Mouse (Mus musculus): ENCODE measurements around the gene Ttc39a.
"Not testable (repeated sequence)": the region's sequence is repeated elsewhere in the genome, so short reads cannot be mapped to it uniquely, and the experiment has no call there.

Ttc39a gene

DNA sequence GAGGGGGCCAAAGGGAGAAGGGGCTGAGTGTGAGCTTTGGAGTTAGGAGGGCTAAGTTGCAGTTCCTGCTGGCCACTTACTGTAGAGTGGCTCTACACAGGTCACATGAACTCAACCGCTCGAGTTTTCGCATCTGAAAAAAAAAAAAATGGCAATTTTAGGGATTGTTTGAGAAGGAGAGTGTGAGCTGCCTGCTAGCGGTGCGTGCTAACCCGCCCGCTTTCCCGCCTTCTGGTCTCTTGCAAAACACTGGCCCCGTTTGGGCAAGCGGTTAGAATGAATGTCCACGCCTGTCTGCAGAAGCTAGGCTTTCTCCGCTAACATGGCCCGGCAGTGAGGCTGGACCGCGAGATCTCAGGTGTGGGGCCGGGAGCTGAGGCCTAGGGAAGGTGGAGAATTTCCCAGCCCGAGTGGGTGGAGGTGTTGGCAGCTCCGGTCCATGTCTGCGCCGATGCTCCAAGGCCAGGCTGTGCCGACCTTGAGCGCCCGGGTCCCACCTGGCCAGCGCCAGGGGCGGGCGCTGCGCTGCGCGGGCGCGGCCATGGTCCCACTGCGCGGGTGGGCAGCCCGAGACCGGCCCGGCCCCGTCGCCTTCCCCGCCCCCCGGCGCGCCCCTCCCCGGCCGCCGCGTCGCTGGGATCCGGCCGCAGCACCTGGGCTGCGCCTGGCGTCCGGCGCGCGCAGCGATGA is at the start of gene Ttc39a:
Ttc39a (plus strand) TSS at position 138 of the 690 bp plus-strand sequence.
- DNase-seq (ENCODE audit: low spot score in 2 of 2): no peak

DNA sequence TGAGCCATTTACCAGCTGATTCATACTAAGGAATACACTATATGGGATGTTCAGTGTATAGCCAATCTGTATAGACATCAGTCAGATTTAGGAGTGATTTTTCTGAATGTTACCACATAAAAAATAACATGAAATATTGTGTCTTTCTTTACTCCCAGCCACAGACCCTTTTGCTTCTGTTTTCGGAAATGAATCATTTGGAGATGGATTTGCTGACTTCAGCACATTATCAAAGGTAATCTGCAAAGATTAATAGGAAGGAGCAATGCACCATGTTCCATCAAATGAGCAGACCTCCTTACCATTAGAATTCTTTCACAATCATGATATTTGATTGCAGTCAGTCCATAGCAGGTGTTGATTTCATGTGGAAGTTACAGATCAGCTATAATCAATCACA is 28.3 kb upstream of the Ttc39a start:
- DNase-seq (ENCODE audit: low spot score in 2 of 2): no peak

DNA sequence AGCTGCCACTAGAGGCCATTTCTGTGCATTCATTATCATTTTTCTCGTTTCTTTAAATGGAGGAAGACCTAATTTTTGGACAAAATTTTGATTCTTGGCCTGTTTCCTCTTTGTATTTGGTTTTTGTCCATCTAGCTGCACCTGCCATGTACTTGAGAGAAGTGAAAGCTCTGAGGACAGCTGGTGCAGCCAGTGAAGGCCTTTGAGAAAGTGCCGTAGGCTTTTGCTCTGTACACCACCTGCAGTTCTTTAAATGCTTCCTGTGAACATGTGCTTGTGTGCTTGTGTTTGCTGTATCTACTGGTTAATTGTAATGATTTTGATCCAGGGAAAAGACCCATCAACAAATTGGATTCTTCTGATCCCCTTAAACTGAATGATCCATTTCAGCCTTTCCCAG is 24.0 kb upstream of the Ttc39a start:
- no peak for DNase-seq (ENCODE audit: low spot score in 2 of 2)

DNA sequence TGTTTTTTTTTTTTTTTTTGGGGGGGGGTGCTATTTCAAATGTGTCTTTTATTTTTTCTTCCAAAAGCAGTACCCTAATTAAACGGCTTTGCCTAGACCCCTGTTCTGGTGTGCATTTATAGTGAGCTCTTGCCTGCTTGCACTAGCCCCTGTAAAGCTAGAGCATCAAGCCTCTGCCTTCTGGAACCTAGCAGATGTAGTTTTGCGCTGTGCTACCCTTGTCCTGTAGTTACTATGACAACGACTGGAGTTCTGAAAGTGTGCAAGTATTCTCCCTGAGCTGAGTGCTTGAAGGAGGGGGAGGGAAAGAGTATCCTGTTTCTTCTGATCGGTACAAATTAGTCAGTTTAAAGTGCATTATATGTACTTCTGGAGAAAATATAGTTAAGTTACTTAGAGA is 20.8 kb upstream of the Ttc39a start:
- no peak for DNase-seq (ENCODE audit: low spot score in 2 of 2)

DNA sequence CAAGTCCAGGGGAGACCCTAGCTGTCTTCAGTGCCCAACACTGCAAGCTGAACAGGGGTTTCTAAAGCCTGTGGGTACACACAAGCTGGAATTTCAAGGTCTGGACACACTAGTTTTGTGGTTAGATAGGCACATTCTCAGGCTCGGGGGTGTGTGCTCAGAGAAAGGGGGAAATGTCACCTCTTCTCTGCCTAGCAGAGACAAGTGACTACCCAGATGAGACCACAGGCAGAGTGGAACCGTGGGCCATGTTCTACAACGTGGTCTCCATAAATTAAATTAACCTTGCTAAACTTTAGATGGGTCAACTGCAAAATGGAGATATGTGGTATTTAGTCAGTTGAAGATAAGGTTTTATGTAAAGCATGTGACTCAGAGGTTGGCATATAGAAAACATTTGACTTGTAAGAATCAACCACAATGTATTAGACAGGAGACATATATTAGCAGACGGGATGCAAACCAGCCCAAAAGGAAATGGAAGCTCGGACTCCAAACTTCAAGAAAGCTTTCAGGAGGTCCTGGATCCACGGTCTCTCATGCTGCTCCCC is 13.1 kb upstream of the Ttc39a start:
- no peak for DNase-seq (ENCODE audit: low spot score in 2 of 2)

DNA sequence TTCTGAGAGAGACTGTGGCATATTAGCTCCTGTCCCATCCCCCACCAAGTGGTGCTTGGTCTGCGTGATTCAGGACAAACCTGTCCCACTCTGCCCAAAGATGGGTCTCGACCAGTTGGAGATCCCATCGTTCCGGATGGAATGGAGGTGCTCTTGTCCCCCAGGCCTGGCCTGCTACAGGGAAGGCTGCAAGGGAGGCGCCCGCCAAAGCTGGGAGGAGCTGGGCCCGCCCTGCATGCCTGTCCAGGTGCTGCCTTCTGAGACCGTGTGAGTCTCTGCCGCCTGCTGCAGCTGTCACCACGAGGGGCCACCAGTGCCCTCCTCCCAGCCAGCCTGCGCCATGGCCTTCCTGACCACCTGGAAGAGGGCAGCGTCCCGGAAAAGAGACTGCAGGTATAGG is 12.5 kb upstream of the Ttc39a start:
- DNase-seq (ENCODE audit: low spot score in 2 of 2): no peak

DNA sequence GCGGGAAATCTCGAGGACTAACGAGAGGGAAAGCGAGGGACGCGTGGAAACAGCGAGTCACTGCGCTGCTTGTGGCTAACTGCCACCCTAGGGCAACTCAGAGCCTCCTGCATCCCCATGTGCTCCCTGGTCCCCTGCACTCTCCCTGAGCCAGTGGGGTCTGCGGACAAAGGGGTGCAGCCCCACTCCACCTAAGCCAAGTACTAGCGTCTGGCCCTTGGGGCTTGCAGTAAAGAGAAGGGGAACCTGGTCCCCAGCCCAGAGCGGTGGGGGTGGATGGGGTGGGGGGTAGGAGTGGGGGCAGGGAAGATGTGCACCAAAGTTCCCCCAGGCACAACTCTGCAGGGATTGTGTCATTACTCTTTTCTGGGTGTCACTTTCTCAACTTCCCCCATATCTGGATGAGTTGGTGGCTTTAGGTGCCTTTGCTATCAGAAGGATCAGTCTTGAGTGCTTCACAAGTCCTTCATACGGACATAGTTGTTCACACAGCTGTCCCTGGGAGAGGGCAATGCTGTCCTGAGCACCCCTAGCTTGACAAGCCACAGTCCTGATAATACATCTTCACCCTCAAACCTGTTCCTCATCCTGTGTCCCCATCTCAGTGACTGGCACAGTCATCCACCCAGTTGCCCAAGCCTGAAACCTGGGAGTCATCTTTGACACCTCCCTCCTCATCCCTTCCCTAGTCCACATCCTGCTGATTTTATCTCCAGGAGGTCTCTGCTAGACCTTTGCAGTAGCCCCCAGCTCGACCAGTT is 11.9 kb upstream of the Ttc39a start:
- DNase-seq (ENCODE audit: low spot score in 2 of 2): no peak

DNA sequence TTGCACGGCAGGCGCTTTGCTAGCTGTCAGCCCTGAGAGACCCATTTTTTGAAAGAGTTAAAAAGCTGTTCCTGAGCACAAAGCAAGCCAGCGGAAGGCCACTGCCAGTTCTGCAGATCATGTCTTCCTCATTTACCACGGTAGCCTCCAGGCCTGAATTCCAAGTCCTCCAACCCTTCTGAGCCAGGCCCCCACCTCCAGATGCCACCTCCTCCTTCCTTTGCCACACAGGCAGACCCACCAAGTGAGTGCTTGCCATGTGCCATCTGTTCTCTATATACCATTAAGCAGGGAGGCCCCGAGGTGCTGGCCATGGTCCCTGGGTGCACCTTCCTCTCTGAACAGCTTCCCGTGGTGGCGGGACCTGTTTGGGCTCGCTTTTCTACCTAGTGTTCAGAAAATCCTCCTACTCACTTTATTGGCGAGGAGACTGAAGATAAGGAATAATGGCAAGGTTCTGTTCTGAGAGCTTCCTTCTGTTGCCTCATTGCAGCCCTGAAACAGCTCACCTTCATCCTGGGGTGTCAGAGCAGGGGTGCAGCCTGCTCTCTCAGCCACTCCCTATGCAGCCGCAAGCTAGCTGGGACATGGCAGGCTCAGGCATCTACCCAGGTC is 6.0 kb upstream of the Ttc39a start:
- DNase-seq (ENCODE audit: low spot score in 2 of 2): no peak

DNA sequence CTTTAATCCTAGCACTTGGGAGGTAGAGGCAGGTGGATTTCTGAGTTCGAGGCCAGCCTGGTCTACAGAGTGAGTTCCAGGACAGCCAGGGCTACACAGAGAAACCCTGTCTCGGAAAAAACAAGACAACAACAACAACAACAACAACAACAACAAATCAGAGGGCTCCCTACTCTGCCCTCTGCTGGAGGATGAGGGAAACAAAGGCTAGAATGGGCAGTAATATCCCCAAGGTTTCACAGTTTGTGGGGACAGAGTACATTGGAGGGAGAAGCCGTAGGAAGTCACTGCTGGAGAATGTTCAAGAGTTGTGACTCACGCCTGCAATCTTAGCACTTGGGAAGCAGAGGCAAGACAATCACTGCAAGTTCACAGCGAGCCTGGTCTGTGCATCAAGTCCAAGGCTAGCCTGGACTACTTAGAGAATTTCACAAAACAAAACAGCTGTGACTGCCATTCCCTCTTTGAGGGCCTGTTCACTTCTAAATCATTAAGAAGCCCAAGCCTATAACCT is 5.2 kb upstream of the Ttc39a start:
- no peak for DNase-seq (ENCODE audit: low spot score in 2 of 2)

DNA sequence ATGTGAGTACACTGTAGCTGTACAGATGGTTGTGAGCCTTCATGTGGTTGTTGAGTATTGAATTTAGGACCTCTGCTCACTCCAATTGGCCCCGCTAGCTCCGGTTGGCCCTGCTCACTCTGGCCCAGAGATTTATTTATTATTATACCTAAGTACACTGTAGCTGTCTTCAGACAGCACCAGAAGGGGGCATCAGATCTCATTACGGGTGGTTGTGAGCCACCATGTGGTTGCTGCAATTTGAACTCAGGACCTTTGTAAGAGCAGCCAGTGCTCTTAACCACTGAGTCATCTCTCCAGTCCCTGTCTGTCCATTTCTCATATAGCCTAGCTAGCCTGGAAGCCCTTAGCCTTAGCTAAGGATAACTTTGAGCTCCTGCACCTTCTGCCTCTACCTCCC is 1.5 kb upstream of the Ttc39a start:
- not testable (repeated sequence) for DNase-seq (ENCODE audit: low spot score in 2 of 2)

DNA sequence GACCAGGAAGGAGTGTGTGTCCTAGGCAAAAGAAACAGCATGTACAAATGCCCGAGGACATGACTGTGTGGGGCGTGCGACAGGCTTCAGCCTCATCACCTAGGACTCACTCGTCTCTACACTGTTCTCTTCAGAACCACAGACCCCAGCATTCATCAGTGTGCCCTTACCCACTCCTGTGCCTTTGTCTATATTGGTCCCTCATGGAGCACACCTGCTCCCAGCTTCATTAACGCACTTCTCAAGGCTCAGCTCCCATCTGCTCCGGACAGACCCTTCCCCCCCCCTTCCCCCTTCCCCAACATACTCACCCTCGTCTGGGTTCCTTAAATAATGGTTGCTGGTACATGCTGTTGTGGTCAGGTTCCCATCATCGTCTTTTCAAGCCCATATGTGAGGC is 1.0 kb upstream of the Ttc39a start:
- no peak for DNase-seq (ENCODE audit: low spot score in 2 of 2)

DNA sequence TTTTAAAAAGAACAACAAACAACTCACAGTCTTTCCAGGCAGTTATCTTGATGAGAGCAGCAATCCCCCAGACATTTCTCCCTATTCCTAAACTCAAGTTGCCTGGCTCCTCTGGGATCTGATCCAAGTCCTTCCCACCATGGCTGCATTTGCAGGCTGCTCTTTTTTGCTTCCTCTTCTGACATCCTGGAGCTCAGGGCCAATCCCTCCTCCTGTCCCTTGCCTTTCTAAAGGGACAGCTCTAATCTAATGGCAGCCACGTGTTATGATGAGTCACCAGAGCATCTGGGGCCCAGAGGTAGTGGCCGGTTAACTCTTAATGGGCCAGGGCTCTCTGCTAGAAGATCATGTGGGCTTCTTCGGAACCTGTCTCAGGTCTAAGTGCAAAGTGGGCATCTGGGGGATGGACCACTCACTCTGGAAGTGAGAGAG is 353 bp upstream of the Ttc39a start:
- DNase-seq (ENCODE audit: low spot score in 2 of 2): peak; percentile 31 to 37

DNA sequence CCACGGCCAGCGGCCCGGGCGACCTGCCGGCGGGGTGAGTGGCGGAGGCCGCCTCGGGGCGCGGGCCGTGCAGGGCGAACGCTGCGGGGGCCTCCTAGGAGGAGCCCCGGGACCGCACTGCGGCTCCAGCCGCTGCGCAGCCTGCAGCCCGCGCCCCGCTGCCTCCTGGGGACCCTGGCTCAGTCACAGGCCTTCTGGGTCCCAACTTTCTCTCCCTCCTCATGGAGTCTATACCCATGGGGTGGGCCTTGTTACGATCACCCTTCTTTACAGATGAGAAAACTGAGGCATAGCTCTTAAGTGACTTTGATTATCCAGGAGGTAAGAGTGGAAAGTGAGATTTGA is 725 bp downstream of the Ttc39a start:
- no peak for DNase-seq (ENCODE audit: low spot score in 2 of 2)

DNA sequence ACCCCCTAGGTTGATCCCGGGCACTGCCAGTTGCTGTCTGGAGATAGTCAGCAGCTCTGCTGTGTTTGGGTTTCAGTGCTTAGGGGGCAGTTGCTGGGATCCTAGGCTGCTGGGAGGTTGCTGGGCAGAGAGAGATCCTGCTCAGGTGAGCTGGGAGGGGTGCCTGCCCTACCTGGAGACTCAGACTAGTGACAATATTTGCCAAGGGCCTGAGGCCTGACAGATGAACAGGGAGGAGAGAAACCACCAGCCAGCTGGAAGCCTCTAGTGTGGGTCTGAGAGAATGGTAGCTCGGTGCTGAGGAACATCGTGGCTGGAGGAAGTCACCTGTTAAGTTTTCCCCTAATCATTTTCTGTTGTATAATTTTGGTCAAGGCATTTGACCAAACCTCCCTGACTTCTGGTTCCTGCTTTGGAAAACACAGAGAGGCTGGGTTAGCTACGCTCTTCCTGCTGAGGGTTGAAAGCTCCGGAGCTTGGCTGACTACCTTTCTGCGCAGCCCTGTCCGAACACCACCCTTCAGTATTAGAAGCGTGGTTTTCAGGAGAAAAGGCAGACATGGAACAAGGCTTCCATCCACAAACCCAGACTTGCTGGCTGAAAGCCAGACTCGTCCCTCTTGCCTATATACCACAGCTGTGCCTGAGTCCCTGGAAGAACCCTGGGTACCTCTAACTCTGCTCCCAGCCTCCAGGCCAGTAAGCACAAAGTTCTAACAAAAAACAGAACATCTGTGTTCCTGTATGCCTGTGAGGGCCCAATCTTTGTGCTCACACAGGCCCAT is 1.5 kb downstream of the Ttc39a start:
- DNase-seq (ENCODE audit: low spot score in 2 of 2): no peak

DNA sequence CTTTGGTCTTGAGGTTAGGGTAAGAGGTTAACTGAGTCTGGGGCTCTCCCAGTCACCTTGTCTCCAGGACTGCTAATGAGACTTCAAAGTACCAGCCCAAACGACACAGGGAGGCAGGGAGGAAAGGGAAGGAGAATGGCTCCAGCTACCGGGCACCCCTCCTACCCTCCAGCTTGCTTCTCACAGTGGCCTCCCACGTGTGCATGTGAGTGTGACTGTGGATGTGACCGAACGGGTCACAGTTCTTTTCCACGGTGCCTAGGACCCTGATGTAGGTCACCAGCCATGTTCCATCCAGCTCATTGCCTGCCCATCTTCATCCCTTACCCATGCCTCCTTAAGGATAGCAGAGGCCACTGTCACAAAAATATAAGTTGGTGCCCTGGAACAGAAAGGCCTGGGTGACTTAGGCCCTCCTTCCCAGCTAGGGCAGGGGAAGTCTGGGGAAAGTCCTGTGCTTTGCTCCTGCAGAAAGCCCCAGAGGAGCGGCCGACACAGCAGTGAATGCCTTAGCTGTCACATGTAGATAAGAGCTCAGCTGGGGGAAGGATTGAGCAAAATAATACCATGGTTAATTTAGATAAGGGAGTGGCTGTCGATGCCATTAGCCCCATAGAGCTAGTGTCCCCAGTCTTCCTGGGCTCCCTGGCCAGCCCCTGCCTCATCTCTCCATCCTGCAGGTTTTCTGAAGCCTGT is 4.4 kb downstream of the Ttc39a start:
- no peak for DNase-seq (ENCODE audit: low spot score in 2 of 2)

DNA sequence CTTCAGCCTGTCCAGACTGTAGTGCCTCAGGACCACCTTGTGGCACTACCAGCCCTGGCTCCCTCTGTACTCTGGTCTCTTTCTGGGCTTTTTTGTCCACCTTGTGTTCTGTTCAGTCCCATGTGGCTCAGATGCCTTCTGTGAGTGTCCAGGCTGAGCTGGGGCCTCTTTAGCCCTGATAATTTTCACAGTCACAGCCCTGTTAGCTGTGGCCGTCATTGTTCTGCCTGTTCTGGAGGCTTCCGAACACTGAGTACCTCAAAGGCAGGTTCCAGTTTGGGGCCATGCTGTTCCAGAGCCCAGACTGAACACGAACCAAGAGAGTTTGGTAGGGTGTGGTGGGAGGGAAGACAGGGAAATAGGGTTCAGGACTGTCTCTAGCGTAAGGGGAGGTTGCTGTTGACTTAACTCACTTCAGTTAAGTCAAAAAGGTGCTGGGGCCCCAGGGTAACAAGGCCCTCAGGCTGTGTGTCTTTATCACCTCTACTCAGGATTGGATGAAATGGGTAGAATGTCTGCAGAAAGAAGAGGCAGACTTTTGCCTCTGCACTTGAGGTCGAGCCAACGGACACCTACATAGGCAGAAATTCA is 5.0 kb downstream of the Ttc39a start:
- no peak for DNase-seq (ENCODE audit: low spot score in 2 of 2)

DNA sequence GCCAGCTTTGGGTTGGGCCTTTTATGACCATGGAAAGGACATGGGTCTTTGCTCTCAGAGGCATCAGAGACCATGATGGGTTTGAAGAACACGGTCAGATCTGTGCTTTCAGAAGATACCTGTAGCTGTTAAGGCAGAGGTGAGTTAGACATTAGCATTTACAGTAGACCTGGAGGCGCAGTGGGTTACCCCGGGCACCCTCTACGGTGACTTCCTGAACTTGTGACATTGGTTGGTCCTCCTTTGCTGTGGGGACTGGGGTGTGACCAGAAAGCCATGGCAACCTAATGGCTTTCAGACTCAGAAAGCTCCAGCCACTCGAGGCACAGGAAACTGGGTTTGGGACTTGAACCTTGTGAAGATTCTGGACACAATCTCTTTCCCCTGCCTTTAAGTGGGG is 5.8 kb downstream of the Ttc39a start:
- no peak for DNase-seq (ENCODE audit: low spot score in 2 of 2)

DNA sequence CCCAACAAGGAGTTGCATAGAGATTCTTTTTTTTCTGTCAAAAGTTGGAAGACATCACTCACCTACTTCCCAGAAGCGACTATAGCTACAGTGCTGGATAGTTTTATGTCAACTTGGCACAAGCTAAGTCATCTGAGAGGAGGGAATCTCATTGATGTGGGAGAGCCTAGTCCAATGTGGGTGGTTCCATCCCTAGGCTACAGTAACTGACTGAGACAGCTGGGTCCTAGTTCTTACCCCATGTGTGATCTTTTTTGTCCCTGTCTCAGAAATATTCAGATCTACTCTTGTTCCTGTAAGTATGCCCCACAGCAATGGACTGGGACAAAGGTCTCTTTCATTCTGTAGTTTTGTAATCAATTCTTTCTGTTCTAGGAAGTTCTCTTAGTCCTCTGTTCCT is 11.6 kb downstream of the Ttc39a start:
- DNase-seq (ENCODE audit: low spot score in 2 of 2): no peak

DNA sequence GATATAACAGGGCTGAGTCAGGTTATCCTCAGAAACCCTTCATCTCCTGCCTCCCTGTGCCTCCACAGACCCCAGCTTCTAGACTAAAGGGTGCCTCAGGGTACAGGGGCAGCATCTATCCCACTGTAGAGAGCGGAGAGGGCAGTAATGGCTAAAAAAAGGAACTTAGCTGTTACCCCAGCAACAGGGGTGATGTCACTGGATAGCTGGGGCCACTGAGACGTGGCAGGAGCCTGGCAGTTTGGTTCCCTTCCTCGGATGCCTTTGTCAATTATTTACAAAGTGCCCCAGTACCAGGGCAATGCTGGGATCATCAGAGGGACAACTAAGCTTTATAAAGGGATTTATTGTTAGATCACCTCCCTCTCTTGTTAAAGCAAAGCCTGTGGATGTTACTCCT is 12.6 kb downstream of the Ttc39a start:
- no peak for DNase-seq (ENCODE audit: low spot score in 2 of 2)

DNA sequence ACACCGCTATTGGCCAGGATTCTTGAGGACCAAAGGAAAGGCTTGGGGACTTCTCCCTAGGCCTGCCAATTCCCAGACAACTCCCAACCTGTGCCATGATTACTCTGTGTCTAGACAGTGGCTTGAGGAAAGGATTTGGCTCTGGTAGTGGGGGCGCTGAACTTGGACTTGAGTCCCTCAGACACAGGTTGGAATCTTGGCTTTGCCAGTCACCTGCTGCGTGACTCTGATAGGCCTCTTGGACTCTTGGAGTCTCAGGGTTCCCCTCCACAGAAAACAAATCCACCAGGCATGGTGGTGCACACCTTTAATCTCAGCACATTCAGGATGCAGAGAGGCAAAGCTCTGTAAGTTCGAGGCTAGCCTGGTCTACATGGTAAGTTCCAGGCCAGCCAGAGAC is 13.1 kb downstream of the Ttc39a start:
- DNase-seq (ENCODE audit: low spot score in 2 of 2): no peak

Data from frontal cortex, postnatal 10 days (tissue).